Mouse (Mus musculus) left cerebral cortex, adult 8-10 months (tissue): ENCODE measurements around the gene Nox3. TPM values are rescaled to one million over a fixed set of nuclear protein-coding genes. Genes with fewer than 3 reads are reported as not detected.
A peak's percentile ranks its signal among the peaks of the same experiment; 100 is the strongest.

Source experiments
- DNase-seq, 2 experiments: peaks; one replicate each; pipeline ENCODE4 v3.0.0; 2022; ENCODE audit warnings: low spot score in 2 of 2
- total RNA-seq, 4 experiments: library from RNA; stranded (reverse); gene quantifications; 2 replicates each; pipeline ENCODE4 v1.2.4; 2022

Nox3 gene
- total RNA-seq, 4 experiments from 2014 or later = not detected

GRCm38 (mm10) chr17:3610307-3610754 lies 85.7 kb downstream of the Nox3 start:
- DNase-seq = no peak

- DNase-seq = peak in 1 of 2 experiments; percentile 30
These were observed 92.9 kb downstream of the Nox3 start for GRCm38 (mm10) chr17:3602954-3603672.

- no peak for DNase-seq
These were observed 97.7 kb downstream of the Nox3 start for GRCm38 (mm10) chr17:3598393-3598792.

GRCm38 (mm10) chr17:3597866-3598265 lies 98.2 kb downstream of the Nox3 start:
- no peak for DNase-seq

GRCm38 (mm10) chr17:3597130-3597529 lies 98.9 kb downstream of the Nox3 start:
- DNase-seq = no peak

Other genes with a start within 250 kb of the Nox3 start
- 1 to 10 TPM in 3 of 4 experiments, under 1 TPM in 1; 0.91 to 3.5 (median 2.1) TPM for gene Cldn20, start 163.7 kb downstream of the Nox3 start, total RNA-seq
- gene Tfb1m, start 138.5 kb downstream of the Nox3 start, total RNA-seq = 1 to 10 TPM; 6.3 to 6.5 (median 6.3) TPM